Mouse (Mus musculus) myocyte (in vitro differentiated cells): ENCODE measurements around the gene Snrnp70.

Source experiments
- E2F4 ChIP-seq: IDR thresholded peaks from one replicate; pipeline ENCODE4 v1.6.1; 2011; ENCODE audit warnings: mild to moderate bottlenecking, control low read depth, moderate library complexity; ENCODE audit not compliant: insufficient read depth
- MAX ChIP-seq: IDR thresholded peaks from one replicate; pipeline ENCODE4 v1.6.1; 2011; ENCODE audit warnings: low read depth, mild to moderate bottlenecking, control low read depth
- MYOD1 ChIP-seq, 3 experiments: IDR thresholded peaks; one replicate each; pipeline ENCODE4 v1.6.1; 2011; ENCODE audit warnings: control low read depth in 2 of 3, low read depth in 2 of 3, mild to moderate bottlenecking in 2 of 3, moderate library complexity in 1 of 3; ENCODE audit not compliant: insufficient read length in 2 of 3, control insufficient read depth in 1 of 3
- MYOG ChIP-seq, 3 experiments: IDR thresholded peaks; one replicate each; pipeline ENCODE4 v1.6.1; 2011; ENCODE audit warnings: control low read depth in 2 of 3, low read depth in 2 of 3, mild to moderate bottlenecking in 2 of 3; ENCODE audit not compliant: insufficient read length in 2 of 3, control insufficient read depth in 1 of 3, insufficient read depth in 1 of 3
- POLR2A ChIP-seq: IDR thresholded peaks from one replicate; pipeline ENCODE4 v1.6.1; 2011; ENCODE audit warnings: low read depth, mild to moderate bottlenecking, control low read depth, moderate library complexity; ENCODE audit not compliant: insufficient read length
- POLR2AphosphoS2 ChIP-seq: IDR thresholded peaks from one replicate; pipeline ENCODE4 v1.6.1; 2011; ENCODE audit warnings: low read depth, control low read depth; ENCODE audit not compliant: insufficient read length
- REST ChIP-seq: IDR thresholded peaks from one replicate; pipeline ENCODE4 v1.6.1; 2011; ENCODE audit warnings: mild to moderate bottlenecking, control low read depth, moderate library complexity; ENCODE audit not compliant: insufficient read depth, insufficient read length
- SRF ChIP-seq: IDR thresholded peaks from one replicate; pipeline ENCODE4 v1.6.1; 2011; ENCODE audit warnings: low read depth; ENCODE audit not compliant: control insufficient read depth, insufficient read length
- TCF12 ChIP-seq: IDR thresholded peaks from one replicate; pipeline ENCODE4 v1.6.1; 2011; ENCODE audit warnings: mild to moderate bottlenecking, control low read depth; ENCODE audit not compliant: poor library complexity, insufficient read depth, severe bottlenecking
- USF1 ChIP-seq: IDR thresholded peaks from one replicate; pipeline ENCODE4 v1.6.1; 2011; ENCODE audit warnings: low read depth, mild to moderate bottlenecking, control low read depth, moderate library complexity

DNA sequence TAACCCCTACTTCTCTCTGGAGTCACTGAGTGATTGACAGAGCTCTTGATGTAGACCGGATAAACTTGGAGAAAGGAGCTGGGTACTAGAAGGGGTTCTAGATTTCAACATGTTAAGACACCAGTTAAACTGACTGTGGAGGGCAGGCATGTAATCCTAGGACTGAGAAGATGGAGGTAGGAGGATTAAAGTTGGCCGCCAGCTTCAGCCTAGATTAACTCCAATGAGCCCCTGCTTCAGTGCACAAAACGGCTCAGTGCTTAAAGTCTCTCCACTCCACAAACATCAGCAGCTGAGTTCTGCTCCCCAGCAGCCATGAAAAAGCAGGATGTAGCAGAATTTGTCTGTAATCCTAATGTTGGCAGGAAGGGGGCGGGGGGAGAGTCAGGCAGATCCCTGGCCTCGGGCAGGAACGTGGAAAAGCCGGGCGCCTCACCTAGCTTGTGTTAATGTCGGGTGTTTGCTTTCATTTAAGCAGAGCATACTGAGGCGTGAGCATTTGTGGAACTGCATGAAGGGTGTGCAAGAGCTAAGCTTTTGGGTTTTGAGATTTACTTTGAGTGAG is 6.1 kb upstream of the Snrnp70 start:
- TF ChIP-seq POLR2AphosphoS2: no peak
- TF ChIP-seq POLR2A: no peak
- TF ChIP-seq TCF12: no peak
- no peak for TF ChIP-seq MYOD1 (IDR thresholded peaks at IDR 0.05; ENCODE audit: control insufficient read depth in 1 of 3, insufficient read length in 2 of 3, low read depth in 2 of 3)
- no peak for TF ChIP-seq MAX
- TF ChIP-seq MYOG (IDR thresholded peaks at IDR 0.05; ENCODE audit: control insufficient read depth in 1 of 3, insufficient read depth in 1 of 3, insufficient read length in 2 of 3, low read depth in 2 of 3): no peak
- no peak for TF ChIP-seq REST
- TF ChIP-seq SRF: no peak
- TF ChIP-seq E2F4: no peak
- no peak for TF ChIP-seq USF1
